Mouse (Mus musculus) left cerebral cortex, adult 2 months (tissue): ENCODE results near the gene Rbms1. TPM values are rescaled to one million over a fixed set of nuclear protein-coding genes. Genes with fewer than 3 reads are reported as not detected.

Experiments used
- DNase-seq, 2 experiments: peaks; one replicate each; pipeline ENCODE4 v3.0.0; 2021 to 2022; ENCODE audit warnings: low spot score in 2 of 2, mixed read lengths in 1 of 2; ENCODE audit errors: extremely low spot score in 1 of 2
- H3K27ac ChIP-seq: fragments of 200-600 bp; 2 replicates; pipeline ENCODE4 v1.8.1; 2022
- H3K4me3 ChIP-seq: fragments of 200-600 bp; 2 replicates; pipeline ENCODE4 v1.8.1; 2022
- CTCF ChIP-seq: fragments of 200-600 bp; IDR thresholded peaks from 2 replicates; pipeline ENCODE4 v1.8.1; 2022; ENCODE audit warnings: antibody characterized with exemption, mild to moderate bottlenecking, moderate library complexity
- intact Hi-C: fragments of 180-260 bp; cut with DNase I; formaldehyde crosslinking; loops from one replicate; pipeline ENCODE4 v1.15.1; 2025
- total RNA-seq, 2 experiments: library from RNA; stranded (reverse); gene quantifications; 2 replicates each; pipeline ENCODE4 v1.2.3; 2021

The Rbms1 gene
- total RNA-seq, 2 experiments from 2014 or later, result 19.4 to 20.2 TPM

DNA sequence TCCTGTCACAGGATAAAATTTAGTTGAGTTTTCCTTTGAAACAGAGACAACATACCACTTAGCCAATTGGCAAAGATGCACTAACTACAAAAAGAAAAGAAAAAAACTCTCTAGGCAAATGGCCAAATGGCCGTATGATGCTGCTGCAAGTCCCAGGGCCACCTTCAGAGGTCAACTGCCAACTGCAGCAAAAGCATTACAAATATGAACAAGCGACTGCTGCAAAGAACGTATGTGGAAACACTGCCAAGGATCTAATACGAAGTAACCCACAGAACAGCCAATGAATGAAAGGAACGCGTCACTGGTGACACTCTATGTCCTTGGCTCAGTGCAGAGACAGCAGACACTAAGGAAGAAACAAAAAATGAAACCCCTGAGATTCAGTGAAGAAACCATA lies 148.2 kb downstream of the Rbms1 start:
- Histone ChIP-seq H3K4me3 (no peak overlapping the region), H3K27ac (peak overlapping the region; percentile 16; the same call in 1 of the 2 replicates)
- intact Hi-C loops, result no loop called here
- no peak for TF ChIP-seq CTCF
- DNase-seq, result no peak

DNA sequence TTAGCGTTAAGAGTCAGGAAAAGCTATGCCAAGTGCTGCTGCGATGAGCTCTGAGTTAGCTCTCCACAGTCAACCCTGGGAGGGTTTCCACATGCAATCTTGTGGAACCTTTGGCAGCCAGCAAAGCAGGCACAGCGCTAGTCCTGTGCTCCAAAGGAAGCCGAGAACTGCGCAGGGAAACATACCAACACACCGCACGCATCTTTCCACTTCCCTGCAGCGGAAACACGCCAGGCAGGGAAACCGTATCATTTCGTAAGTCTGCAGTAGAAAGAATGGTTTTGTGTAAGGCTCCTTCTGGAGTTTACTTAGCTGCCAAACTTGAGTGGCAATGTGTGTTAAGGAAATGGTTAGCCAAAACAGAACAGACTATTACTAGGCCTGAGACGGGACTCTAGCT lies 150.0 kb downstream of the Rbms1 start:
- DNase-seq, result no peak
- Histone ChIP-seq H3K27ac (no peak overlapping the region), H3K4me3 (no peak overlapping the region)
- TF ChIP-seq CTCF, result no peak
- intact Hi-C loops, result no loop called here

DNA sequence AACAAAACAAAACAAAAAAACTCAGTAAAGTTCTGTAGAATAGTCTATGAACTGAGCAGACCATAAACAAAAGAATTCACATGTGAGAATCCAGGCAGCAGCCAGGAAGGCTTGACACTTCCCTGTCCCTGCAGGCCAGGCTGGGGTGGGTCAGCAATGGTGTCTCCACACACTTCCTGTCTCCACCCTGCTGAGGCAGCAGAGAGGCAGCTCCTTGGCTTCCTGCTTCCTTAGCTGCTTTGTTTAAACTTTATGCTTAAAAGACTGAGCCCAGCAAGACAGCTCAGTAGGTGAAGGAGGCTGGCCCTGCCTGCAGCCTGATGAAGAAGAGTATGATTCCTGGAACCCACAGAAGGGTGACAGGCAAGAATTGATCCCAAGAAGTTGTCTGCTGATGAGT lies 152.4 kb downstream of the Rbms1 start:
- DNase-seq, result no peak
- no peak overlapping the region for H3K4me3 ChIP-seq
- H3K27ac ChIP-seq, result peak overlapping the region; percentile 47; the same call in 1 of the 2 replicates
- intact Hi-C loops, result no loop called here
- peak; percentile 22; the same call in 1 of the 2 replicates for TF ChIP-seq CTCF

DNA sequence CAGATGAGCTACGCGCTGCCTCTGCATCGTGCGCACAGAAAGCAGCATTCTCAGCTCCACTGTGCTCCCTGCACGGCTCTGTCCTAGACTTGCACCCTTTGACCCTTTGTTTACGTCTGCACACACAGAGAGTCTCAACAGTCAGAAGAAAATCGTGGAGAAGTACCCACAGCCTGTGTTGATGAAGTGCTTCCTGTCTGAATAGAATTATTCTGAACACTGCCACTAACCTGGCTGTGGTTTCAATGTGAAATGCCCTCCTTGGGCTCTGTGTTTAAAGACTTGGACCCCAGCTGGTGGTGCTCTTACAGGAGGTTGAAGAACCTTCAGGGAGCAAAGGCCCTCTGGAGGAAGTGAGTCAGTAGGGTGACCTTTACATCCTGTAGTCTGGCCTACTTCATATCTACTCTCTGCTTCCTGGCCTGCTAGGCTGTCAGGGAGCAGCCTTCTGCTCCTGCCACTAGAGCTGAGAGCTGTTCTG lies 153.5 kb downstream of the Rbms1 start:
- no peak overlapping the region for H3K27ac ChIP-seq
- intact Hi-C loops, result no loop called here
- TF ChIP-seq CTCF, result no peak
- DNase-seq, result no peak
- H3K4me3 ChIP-seq, result no peak overlapping the region

DNA sequence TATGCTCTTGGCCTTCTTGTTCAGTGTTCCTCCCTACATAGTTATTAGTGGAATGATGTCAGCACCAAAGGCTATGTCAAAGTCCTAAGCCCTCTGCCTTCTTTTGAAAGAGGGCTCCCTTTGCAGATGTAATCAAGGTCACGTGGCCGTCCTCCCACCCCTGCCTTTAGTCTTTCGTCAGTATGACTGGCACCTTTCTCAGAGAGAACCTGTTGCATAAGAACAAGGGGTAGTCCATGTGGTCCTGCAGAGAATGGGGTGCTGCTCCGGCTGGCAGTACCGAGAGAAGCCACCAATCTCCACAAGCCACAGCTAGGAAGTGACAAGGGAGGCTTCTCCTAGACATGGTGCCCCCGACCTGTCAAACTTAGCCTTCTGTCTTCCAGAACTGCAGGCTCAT lies 154.2 kb downstream of the Rbms1 start:
- TF ChIP-seq CTCF, result no peak
- DNase-seq, result no peak
- intact Hi-C loops, result no loop called here
- H3K27ac ChIP-seq, result no peak overlapping the region
- no peak overlapping the region for H3K4me3 ChIP-seq

DNA sequence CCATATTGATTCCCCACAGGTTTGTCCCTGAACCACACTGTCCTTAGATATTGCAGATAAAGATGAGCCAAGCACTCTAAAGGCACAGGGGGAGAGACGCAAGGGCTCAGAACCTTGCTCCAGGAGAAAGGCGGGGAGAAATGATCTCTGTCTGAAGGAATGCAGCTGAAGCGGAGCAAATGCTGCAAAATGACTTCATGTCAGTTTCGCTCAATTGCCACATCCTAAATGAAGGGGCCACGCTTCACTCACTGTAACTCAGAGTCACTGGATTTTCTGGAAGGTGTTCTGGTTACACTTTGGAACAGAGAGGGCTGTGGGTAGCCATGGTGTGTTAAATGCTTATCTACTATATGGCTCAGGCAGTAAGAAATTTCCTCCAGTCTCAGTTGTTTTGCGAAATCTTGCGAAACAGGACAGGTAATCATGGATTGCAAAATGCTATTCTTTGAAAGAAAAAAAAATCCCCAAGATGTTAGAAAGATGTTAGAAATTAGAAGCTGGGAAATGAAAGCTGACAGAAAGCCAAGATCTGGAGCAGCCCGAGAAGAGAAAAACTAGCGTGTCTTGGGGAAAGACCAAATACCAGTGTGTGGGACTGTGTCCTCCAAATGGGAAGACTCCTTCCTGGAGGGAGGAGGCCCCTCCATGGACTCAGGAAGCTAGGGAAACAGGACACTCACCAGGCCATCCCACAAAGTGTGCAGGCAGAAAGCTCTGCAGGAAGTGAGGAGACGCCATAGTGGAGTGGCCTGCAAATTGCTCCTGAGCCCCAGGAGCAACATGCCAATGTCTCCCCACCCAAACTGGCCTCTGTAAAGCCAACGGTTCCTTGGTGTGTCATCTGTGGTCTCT lies 155.4 kb downstream of the Rbms1 start:
- H3K4me3 ChIP-seq, result no peak overlapping the region
- no peak for DNase-seq
- TF ChIP-seq CTCF, result no peak
- H3K27ac ChIP-seq, result no peak overlapping the region
- intact Hi-C loops, result no loop called here

DNA sequence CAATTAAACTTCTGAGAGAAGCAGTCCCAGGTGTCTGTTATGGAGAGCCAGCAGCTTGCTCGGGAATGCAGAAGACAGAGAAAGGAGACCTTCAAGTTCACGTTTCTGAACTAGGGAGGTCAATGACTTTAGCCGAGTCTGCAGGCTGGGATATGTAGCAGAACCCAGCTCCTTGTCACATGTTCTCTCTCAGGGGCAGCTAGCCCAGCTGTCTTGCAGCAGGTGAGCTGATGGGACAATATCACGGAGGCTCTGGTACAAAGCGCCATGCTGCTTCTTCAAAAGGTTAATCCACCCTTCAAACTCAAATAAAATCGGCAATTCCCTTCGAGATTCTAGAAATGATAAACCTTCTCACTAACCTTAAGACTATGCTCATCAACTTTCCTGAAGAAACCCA lies 158.2 kb downstream of the Rbms1 start:
- DNase-seq, result no peak
- intact Hi-C loops, result loop anchor here (5.0 kb wide), 1 partner anchor 158 kb away; the partner anchor contains the start of gene Rbms1

DNA sequence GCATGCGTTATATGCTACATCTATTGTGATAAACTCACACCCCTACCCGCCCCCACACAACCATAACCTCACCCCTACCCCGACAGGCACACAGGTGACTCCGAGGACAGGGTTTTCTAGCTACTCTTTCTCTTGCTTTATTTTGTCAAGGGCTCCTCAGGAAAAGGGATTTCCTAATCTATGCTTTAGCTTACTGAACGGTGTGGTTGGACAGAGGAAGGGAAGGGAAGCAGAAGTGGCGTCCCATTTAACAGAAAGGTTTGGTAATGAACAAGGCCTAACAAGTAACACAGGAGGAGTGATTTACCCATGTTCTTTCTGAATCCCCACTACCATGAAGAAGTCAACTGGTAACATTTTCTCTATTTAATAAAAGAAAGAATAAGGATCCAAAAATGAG lies 159.6 kb downstream of the Rbms1 start:
- intact Hi-C loops, result loop anchor here (2.0 to 5.0 kb wide), 3 partner anchors 159 to 651 kb away; partner anchors contain the start of gene Rbms1
- no peak for TF ChIP-seq CTCF
- H3K4me3 ChIP-seq, result no peak overlapping the region
- H3K27ac ChIP-seq, result no peak overlapping the region
- no peak for DNase-seq

More for the DNA sequence above, 158.2 kb downstream of the Rbms1 start:
- TF ChIP-seq CTCF, result no peak
- Histone ChIP-seq H3K4me3 (no peak overlapping the region), H3K27ac (no peak overlapping the region)

DNA sequence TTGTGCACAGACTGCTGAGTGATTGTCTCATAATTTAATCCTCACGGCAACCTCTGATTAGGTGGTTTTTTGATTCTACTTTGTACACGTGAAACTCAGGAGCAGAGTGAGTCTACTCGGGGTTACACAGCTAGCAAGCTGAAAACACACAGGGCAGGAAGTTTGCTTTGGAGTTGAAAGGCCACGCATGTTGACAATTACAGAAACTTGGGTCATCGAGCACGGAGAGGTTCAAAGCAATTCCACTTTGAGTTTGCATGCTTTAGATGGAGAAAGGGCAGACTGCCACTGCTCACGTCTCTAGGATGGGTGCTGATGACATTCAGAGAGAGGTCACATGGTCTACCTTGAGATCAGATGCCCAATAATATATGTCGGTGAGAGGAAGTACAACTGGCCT lies 160.2 kb downstream of the Rbms1 start:
- no peak overlapping the region for H3K27ac ChIP-seq
- TF ChIP-seq CTCF, result no peak
- intact Hi-C loops, result loop anchor here (2.0 to 5.0 kb wide), 3 partner anchors 159 to 652 kb away; partner anchors contain the start of gene Rbms1
- no peak overlapping the region for H3K4me3 ChIP-seq
- no peak for DNase-seq

DNA sequence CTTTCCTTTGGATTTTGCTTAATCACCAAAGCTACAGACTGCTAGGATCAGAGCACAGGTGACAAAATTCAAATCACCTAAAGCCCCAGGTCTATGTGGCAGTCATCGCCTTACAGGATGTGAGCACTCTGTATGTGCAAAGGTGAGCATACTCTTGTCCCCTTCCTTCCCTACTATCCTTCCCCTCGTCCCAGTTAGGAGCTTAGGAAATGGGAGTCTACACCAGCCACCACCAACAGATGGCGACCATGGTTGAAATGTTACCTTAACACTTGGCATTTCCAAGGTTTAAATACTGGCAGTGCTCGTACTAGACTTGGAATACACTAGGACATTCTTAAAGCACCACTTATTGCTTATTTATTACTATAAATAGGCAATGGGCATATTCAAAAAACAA lies 160.8 kb downstream of the Rbms1 start:
- intact Hi-C loops, result loop anchor here (2.0 to 5.0 kb wide), 3 partner anchors 160 to 653 kb away; partner anchors contain the start of gene Rbms1
- no peak overlapping the region for H3K27ac ChIP-seq

DNA sequence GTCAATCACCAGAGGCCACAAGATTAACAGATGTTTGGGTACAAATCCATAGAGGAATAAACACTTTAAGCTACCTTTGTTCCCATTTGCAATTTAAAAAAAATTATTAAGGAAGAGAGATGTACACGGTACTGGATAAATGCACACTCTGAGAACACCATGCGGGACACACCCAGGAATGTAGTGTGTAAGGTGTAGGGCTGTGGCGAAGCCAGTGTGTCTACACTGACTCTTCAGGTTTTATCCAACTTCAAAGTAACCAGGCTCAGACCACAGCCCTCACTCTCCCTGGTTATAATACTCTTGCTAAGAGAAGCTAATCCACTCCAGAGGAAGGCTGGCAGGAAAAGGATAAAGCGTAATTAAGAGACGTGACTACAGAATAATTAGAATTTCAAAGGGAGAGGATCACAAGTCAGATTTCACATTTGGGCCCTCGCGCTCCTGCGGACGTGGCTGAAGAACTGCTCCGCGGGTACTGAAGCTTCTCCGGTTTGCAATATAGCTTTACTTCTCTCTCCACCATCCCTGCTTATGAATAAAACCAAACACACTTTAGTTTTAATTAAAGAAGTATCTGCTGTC lies 161.3 kb downstream of the Rbms1 start:
- no peak for TF ChIP-seq CTCF
- no peak for DNase-seq
- no peak overlapping the region for H3K27ac ChIP-seq
- intact Hi-C loops, result loop anchor here (2.0 to 5.0 kb wide), 3 partner anchors 161 to 653 kb away; partner anchors contain the start of gene Rbms1
- H3K4me3 ChIP-seq, result no peak overlapping the region

More for the DNA sequence above, 160.8 kb downstream of the Rbms1 start:
- TF ChIP-seq CTCF, result peak; percentile 59
- H3K4me3 ChIP-seq, result no peak overlapping the region
- DNase-seq, result peak in 1 of 2 experiments; percentile 26
